Mouse (Mus musculus): Measurements from ENCODE around the gene Ms4a4b. TPM values are rescaled to one million over a fixed set of nuclear protein-coding genes. Genes with fewer than 3 reads are reported as not detected.

Ms4a4b gene
- total and polyA plus RNA-seq, 3 experiments, result not detected

- Histone ChIP-seq H3K9me3 (replicated peaks; ENCODE audit: insufficient read depth, low read length) (no peaks in the 10 kb centered on the region), H3K9ac (ENCODE audit: control insufficient read depth, low read depth, low read length, poor library complexity, severe bottlenecking) (no peak overlapping the region), H3K4me1 (ENCODE audit: control insufficient read depth in 1 of 2, insufficient read depth in 2 of 2, low read length in 2 of 2) (no peaks in the 10 kb centered on the region), H3K36me3 (ENCODE audit: control insufficient read depth in 1 of 2, insufficient read depth in 2 of 2, low read length in 2 of 2) (no peaks in the 10 kb centered on the region), H3K4me3 (ENCODE audit: control insufficient read depth in 1 of 2, insufficient read depth in 1 of 2, low read depth in 2 of 2, low read length in 2 of 2) (no peak overlapping the region), H3K79me2 (ENCODE audit: control insufficient read depth, insufficient read depth, low read length, poor library complexity) (no peaks in the 10 kb centered on the region), H3K27me3 (ENCODE audit: control insufficient read depth in 1 of 2, insufficient read depth in 2 of 2, low read length in 2 of 2) (peaks cover 5% of the 10 kb centered on the region in 2 experiments; a peak in 3 of 4 replicates), H3K27ac (ENCODE audit: control insufficient read depth, low read depth, low read length) (no peak overlapping the region)
- TF ChIP-seq TAL1 (IDR thresholded peaks at IDR 0.05; ENCODE audit: low read length) (no peak), NELFE (IDR thresholded peaks at IDR 0.05; ENCODE audit: low read depth, low read length) (no peak), CHD1 (IDR thresholded peaks at IDR 0.05; ENCODE audit: low read depth, low read length) (no peak), SIN3A (IDR thresholded peaks at IDR 0.05; ENCODE audit: low read length) (no peak), MAZ (IDR thresholded peaks at IDR 0.05; ENCODE audit: low read depth, low read length) (no peak), TBP (IDR thresholded peaks at IDR 0.05; ENCODE audit: low read depth, low read length) (no peak), MYC (IDR thresholded peaks at IDR 0.05; ENCODE audit: low read depth, low read length) (no peak), UBTF (IDR thresholded peaks at IDR 0.05; ENCODE audit: borderline replicate concordance, insufficient read depth, low read depth, low read length) (no peak), MEF2A (IDR thresholded peaks at IDR 0.05; ENCODE audit: extremely low read depth, insufficient replicate concordance, low read depth, low read length, poor library complexity, severe bottlenecking) (no peak), SMC3 (IDR thresholded peaks at IDR 0.05; ENCODE audit: low read depth, low read length) (no peak), USF2 (IDR thresholded peaks at IDR 0.05; ENCODE audit: borderline replicate concordance in 1 of 2, insufficient read depth in 1 of 2, low read depth in 1 of 2, low read length in 2 of 2) (no peak), MAX (IDR thresholded peaks at IDR 0.05; ENCODE audit: low read length) (no peak), MXI1 (IDR thresholded peaks at IDR 0.05; ENCODE audit: low read depth, low read length) (no peak), MYB (IDR thresholded peaks at IDR 0.05; ENCODE audit: low read depth, low read length) (no peak), GABPA (IDR thresholded peaks at IDR 0.05; ENCODE audit: low read depth, low read length) (no peak)
- DNase-seq (ENCODE audit: low read depth, low spot score), result no peak
Measured at GRCm38 (mm10) chr19:11513458-11513857, 70.1 kb downstream of the Ms4a4b start.

- no peak within 1 kb of the TSS for H3K4me3 ChIP-seq (ENCODE audit: control insufficient read depth in 1 of 2, insufficient read depth in 1 of 2, low read depth in 2 of 2, low read length in 2 of 2)
- H3K9ac ChIP-seq (ENCODE audit: control insufficient read depth, low read depth, low read length, poor library complexity, severe bottlenecking), result no peak within 1 kb of the TSS
- H3K27me3 ChIP-seq (ENCODE audit: control insufficient read depth in 1 of 2, insufficient read depth in 2 of 2, low read length in 2 of 2), result peaks cover 2 to 8% of the 10 kb centered on the region in 2 experiments; a peak in 3 of 4 replicates
- no peak within 1 kb of the TSS for H3K27ac ChIP-seq (ENCODE audit: control insufficient read depth, low read depth, low read length)
- no peaks in the 10 kb centered on the region for H3K4me1 ChIP-seq (ENCODE audit: control insufficient read depth in 1 of 2, insufficient read depth in 2 of 2, low read length in 2 of 2)
- H3K9me3 ChIP-seq (replicated peaks; ENCODE audit: insufficient read depth, low read length), result no peaks in the 10 kb centered on the region
- DNase-seq (ENCODE audit: low read depth, low spot score), result no peak
- no peaks in the 10 kb centered on the region for H3K79me2 ChIP-seq (ENCODE audit: control insufficient read depth, insufficient read depth, low read length, poor library complexity)
- TF ChIP-seq GATA1 (IDR thresholded peaks at IDR 0.05; ENCODE audit: low read depth, low read length) (no peak), MAFK (IDR thresholded peaks at IDR 0.05; ENCODE audit: borderline replicate concordance, low read depth, low read length) (no peak), KAT2A (conservative IDR thresholded peaks at IDR 0.05; ENCODE audit: low read depth, low read length) (no peak), ZNF384 (IDR thresholded peaks at IDR 0.05; ENCODE audit: low read depth, low read length) (no peak), POLR2A (IDR thresholded peaks at IDR 0.05; ENCODE audit: control insufficient read depth in 1 of 2, insufficient read depth in 1 of 2, low read depth in 1 of 2, low read length in 2 of 2, poor library complexity in 1 of 2) (no peak), ZKSCAN1 (IDR thresholded peaks at IDR 0.05; ENCODE audit: low read depth, low read length) (no peak), CHD2 (IDR thresholded peaks at IDR 0.05; ENCODE audit: low read length) (no peak), MEF2A (IDR thresholded peaks at IDR 0.05; ENCODE audit: extremely low read depth, insufficient replicate concordance, low read depth, low read length, poor library complexity, severe bottlenecking) (no peak), ELF1 (IDR thresholded peaks at IDR 0.05; ENCODE audit: low read depth, low read length) (no peak), RCOR1 (IDR thresholded peaks at IDR 0.05; ENCODE audit: low read depth, low read length) (no peak), USF1 (IDR thresholded peaks at IDR 0.05; ENCODE audit: low read depth, low read length) (no peak), BHLHE40 (IDR thresholded peaks at IDR 0.05; ENCODE audit: borderline replicate concordance, low read depth, low read length) (no peak), CTCF (IDR thresholded peaks at IDR 0.05 in 2 of 3, conservative IDR thresholded peaks at IDR 0.05 in 1 of 3; ENCODE audit: control insufficient read depth in 1 of 3, insufficient read depth in 1 of 3, low read depth in 2 of 3, low read length in 3 of 3, poor library complexity in 1 of 3, severe bottlenecking in 1 of 3) (no peak), EP300 (IDR thresholded peaks at IDR 0.05; ENCODE audit: low read depth in 1 of 2, low read length in 2 of 2) (no peak)
- H3K36me3 ChIP-seq (ENCODE audit: control insufficient read depth in 1 of 2, insufficient read depth in 2 of 2, low read length in 2 of 2), result no peaks in the 10 kb centered on the region
Measured at GRCm38 (mm10) chr19:11516246-11516645, 72.9 kb downstream of the Ms4a4b start, which contains the start of gene Ms4a6b. Ms4a6b (plus strand) TSS chr19:11516512.

Data from MEL (cell line).